In the genomic region with DNA sequence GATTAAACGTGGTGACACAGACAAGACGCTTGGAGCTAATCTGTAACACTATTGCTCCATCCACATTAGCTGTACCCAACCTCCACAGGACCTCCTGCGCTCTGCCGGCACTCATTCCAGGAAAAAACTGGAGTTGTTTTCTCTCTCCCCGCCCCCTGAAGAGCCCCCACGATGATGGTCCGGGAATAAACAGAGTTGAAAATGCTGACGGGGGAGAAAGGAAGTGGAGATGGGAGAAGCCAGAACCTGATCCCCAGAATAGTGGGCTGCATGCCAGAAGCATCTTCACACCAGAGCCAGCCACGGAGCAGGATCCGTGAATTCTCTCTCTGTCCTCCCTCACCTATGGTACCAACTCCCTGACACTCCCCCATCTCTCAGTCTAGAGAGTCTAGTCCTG, we compare ENCODE assay signal across 8 mouse cellular contexts. TPM values are rescaled to one million over a fixed set of nuclear protein-coding genes. Genes with fewer than 3 reads are reported as not detected.
DNase-seq lines count a peak whose midpoint lies in the region; ATAC-seq and TF ChIP-seq lines count a peak whose summit lies in the region.

No protein-coding gene starts in this region.

- 20% methylated on average over 10 of the region's 10 CpGs for WGBS in kidney, adult 2 months
- WGBS in embryonic facial prominence, embryonic 11.5 days, result 27% methylated on average over 10 of the region's 10 CpGs
- 40% methylated on average over 10 of the region's 10 CpGs for WGBS in hindbrain, embryonic 14.5 days
- WGBS in liver, embryonic 16.5 days (ENCODE audit: insufficient replicate concordance), result 16% methylated on average over 10 of the region's 10 CpGs

- peaks cover 7% of the 10 kb centered on the region; the same call in 1 of the 2 replicates for H3K4me1 ChIP-seq in kidney, adult 2 months (ENCODE audit: control insufficient read depth, insufficient read depth, low read length)
- H3K4me1 ChIP-seq in embryonic facial prominence, embryonic 11.5 days (ENCODE audit: control insufficient read depth, insufficient read depth, low read length), result peaks cover 15% of the 10 kb centered on the region
- H3K4me1 ChIP-seq in hindbrain, embryonic 14.5 days (replicated peaks; ENCODE audit: control insufficient read depth, insufficient read depth, low read length), result 0 out of 2 replicates have a peak, but pooled peaks cover 3% of the 10 kb centered on the region
- peaks cover 4% of the 10 kb centered on the region for H3K4me1 ChIP-seq in liver, embryonic 16.5 days (ENCODE audit: control insufficient read depth, low read depth, low read length)

- DNase-seq in kidney, adult 2 months, result peak; percentile 60
- no peak for DNase-seq in kidney, adult 11 months
- DNase-seq in embryonic facial prominence, embryonic 11.5 days (ENCODE audit: low spot score), result no peak
- DNase-seq in hindbrain, embryonic 14.5 days (ENCODE audit: low spot score), result no peak
- no peak for DNase-seq in thymus, postnatal 4 days
- DNase-seq in thymus, adult 18-20 months, result no peak
- no peak for DNase-seq in ovary, postnatal 14 days (ENCODE audit: low spot score)

- no peaks in the 10 kb centered on the region for H3K9me3 ChIP-seq in embryonic facial prominence, embryonic 11.5 days (replicated peaks; ENCODE audit: control insufficient read depth, low read length)
- no peaks in the 10 kb centered on the region for H3K9me3 ChIP-seq in hindbrain, embryonic 14.5 days (ENCODE audit: control insufficient read depth, low read length)
- no peaks in the 10 kb centered on the region for H3K9me3 ChIP-seq in liver, embryonic 16.5 days (replicated peaks; ENCODE audit: control insufficient read depth, low read length)

- H3K27ac ChIP-seq in kidney, adult 2 months (ENCODE audit: insufficient read depth, low read depth, low read length), result peak overlapping the region; percentile 89
- H3K27ac ChIP-seq in embryonic facial prominence, embryonic 11.5 days (replicated peaks; ENCODE audit: low read depth, low read length), result peak overlapping the region; percentile 68
- H3K27ac ChIP-seq in hindbrain, embryonic 14.5 days, result peak overlapping the region; percentile 66
- peak overlapping the region; percentile 71 for H3K27ac ChIP-seq in liver, embryonic 16.5 days (ENCODE audit: low read length)

- H3K9ac ChIP-seq in embryonic facial prominence, embryonic 11.5 days (replicated peaks; ENCODE audit: low read length), result peak overlapping the region; percentile 13; the same call in 1 of the 2 replicates
- 0 out of 2 replicates have a peak overlapping the region, but pooled peaks have one; percentile 16 for H3K9ac ChIP-seq in hindbrain, embryonic 14.5 days
- H3K9ac ChIP-seq in liver, embryonic 16.5 days (ENCODE audit: low read depth, low read length), result no peak overlapping the region

- TF ChIP-seq POLR2A in kidney, adult 2 months (IDR thresholded peaks at IDR 0.05; ENCODE audit: low read depth, low read length), result no peak

- H3K4me3 ChIP-seq in kidney, adult 2 months (ENCODE audit: insufficient read depth, low read depth, low read length), result peak overlapping the region; percentile 43
- H3K4me3 ChIP-seq in embryonic facial prominence, embryonic 11.5 days (ENCODE audit: low read depth, low read length), result no peak overlapping the region
- no peak overlapping the region for H3K4me3 ChIP-seq in hindbrain, embryonic 14.5 days (replicated peaks; ENCODE audit: low read length)
- no peak overlapping the region for H3K4me3 ChIP-seq in liver, embryonic 16.5 days (ENCODE audit: low read depth, low read length)

- H3K36me3 ChIP-seq in kidney, adult 2 months (ENCODE audit: control insufficient read depth, insufficient read depth, low read length), result no peaks in the 10 kb centered on the region
- no peaks in the 10 kb centered on the region for H3K36me3 ChIP-seq in embryonic facial prominence, embryonic 11.5 days (replicated peaks; ENCODE audit: control insufficient read depth, insufficient read depth, low read depth, low read length)
- no peaks in the 10 kb centered on the region for H3K36me3 ChIP-seq in hindbrain, embryonic 14.5 days (replicated peaks; ENCODE audit: control insufficient read depth, insufficient read depth)
- no peaks in the 10 kb centered on the region for H3K36me3 ChIP-seq in liver, embryonic 16.5 days (ENCODE audit: control insufficient read depth, insufficient read depth)

- no peaks in the 10 kb centered on the region for H3K27me3 ChIP-seq in kidney, adult 2 months (replicated peaks; ENCODE audit: control insufficient read depth, insufficient read depth, low read length)
- no peaks in the 10 kb centered on the region; the same call in 1 of the 2 replicates for H3K27me3 ChIP-seq in embryonic facial prominence, embryonic 11.5 days (ENCODE audit: control insufficient read depth, insufficient read depth, low read length)
- peaks cover 23% of the 10 kb centered on the region for H3K27me3 ChIP-seq in hindbrain, embryonic 14.5 days (ENCODE audit: control insufficient read depth, insufficient read depth, low read length)
- H3K27me3 ChIP-seq in liver, embryonic 16.5 days (ENCODE audit: control insufficient read depth, insufficient read depth, low read depth, low read length), result peaks cover 6% of the 10 kb centered on the region

- H3K4me2 ChIP-seq in embryonic facial prominence, embryonic 11.5 days (ENCODE audit: low read depth, low read length), result peak overlapping the region; percentile 13
- H3K4me2 ChIP-seq in hindbrain, embryonic 14.5 days (replicated peaks), result peak overlapping the region; percentile 25; the same call in 1 of the 2 replicates
- H3K4me2 ChIP-seq in liver, embryonic 16.5 days (ENCODE audit: low read depth, low read length), result peak overlapping the region; percentile 10; the same call in 1 of the 2 replicates

- ATAC-seq in embryonic facial prominence, embryonic 11.5 days (replicated peaks; ENCODE audit: insufficient number of reproducible peaks, low FRiP score, low TSS enrichment, low read depth), result no peak
- ATAC-seq in hindbrain, embryonic 14.5 days (ENCODE audit: low FRiP score), result no peak
- no peak for ATAC-seq in liver, embryonic 16.5 days (ENCODE audit: low read depth)

- no peak for TF ChIP-seq CTCF in kidney, adult 2 months (conservative IDR thresholded peaks at IDR 0.05; ENCODE audit: insufficient read depth, insufficient read length, low read depth, low read length)

RNA-seq across cellular contexts. Expression of gene Lrrc71, which starts 16.1 kb away (rescaled TPM):
- polyA plus RNA-seq in kidney, adult 2 months (2012; rRNA removed), result 0.20 and 0.48 TPM in 2 replicates
- polyA plus RNA-seq in embryonic facial prominence, embryonic 11.5 days (2014; fragmentation: Nextera tagmentation; extraction: Ambion mirVana), result 0.26 TPM in 1 of 2 replicates, not detected in the other
- polyA plus RNA-seq in hindbrain, embryonic 14.5 days (2014; fragmentation: Nextera tagmentation; extraction: Ambion mirVana), result 0.54 and 0.89 TPM in 2 replicates
- polyA plus RNA-seq in liver, embryonic 16.5 days (2015; fragmentation: Nextera tagmentation; extraction: Ambion mirVana), result 0.07 and 0.18 TPM in 2 replicates

RNA-seq across cellular contexts. Expression of gene Ntrk1, which starts 30.5 kb away (rescaled TPM):
- 2.5 and 4.5 TPM in 2 replicates for polyA plus RNA-seq in kidney, adult 2 months (2012; rRNA removed)
- polyA plus RNA-seq in embryonic facial prominence, embryonic 11.5 days (2014; fragmentation: Nextera tagmentation; extraction: Ambion mirVana), result 7.4 and 8.1 TPM in 2 replicates
- 1.7 and 4.3 TPM in 2 replicates for polyA plus RNA-seq in hindbrain, embryonic 14.5 days (2014; fragmentation: Nextera tagmentation; extraction: Ambion mirVana)
- 0.16 and 0.18 TPM in 2 replicates for polyA plus RNA-seq in liver, embryonic 16.5 days (2015; fragmentation: Nextera tagmentation; extraction: Ambion mirVana)

RNA-seq across cellular contexts. Expression of gene Insrr, which starts 32.2 kb away (rescaled TPM):
- polyA plus RNA-seq in kidney, adult 2 months (2012; rRNA removed), result 23.9 and 27.8 TPM in 2 replicates
- 0.86 and 0.94 TPM in 2 replicates for polyA plus RNA-seq in embryonic facial prominence, embryonic 11.5 days (2014; fragmentation: Nextera tagmentation; extraction: Ambion mirVana)
- polyA plus RNA-seq in hindbrain, embryonic 14.5 days (2014; fragmentation: Nextera tagmentation; extraction: Ambion mirVana), result 0.52 and 1.3 TPM in 2 replicates
- 0.01 TPM in 1 of 2 replicates, not detected in the other for polyA plus RNA-seq in liver, embryonic 16.5 days (2015; fragmentation: Nextera tagmentation; extraction: Ambion mirVana)

RNA-seq across cellular contexts. Expression of gene Pear1, which starts 59.6 kb away (rescaled TPM):
- polyA plus RNA-seq in kidney, adult 2 months (2012; rRNA removed), result 60.5 and 71.0 TPM in 2 replicates
- 4.4 and 7.7 TPM in 2 replicates for polyA plus RNA-seq in embryonic facial prominence, embryonic 11.5 days (2014; fragmentation: Nextera tagmentation; extraction: Ambion mirVana)
- 9.9 and 10.2 TPM in 2 replicates for polyA plus RNA-seq in hindbrain, embryonic 14.5 days (2014; fragmentation: Nextera tagmentation; extraction: Ambion mirVana)
- polyA plus RNA-seq in liver, embryonic 16.5 days (2015; fragmentation: Nextera tagmentation; extraction: Ambion mirVana), result 6.0 and 6.5 TPM in 2 replicates

Comparison
In these comparisons a context has a peak if more than half of its experiments do, and no peak if none do; other contexts are left out.
1. RNA of gene Insrr, which starts 32.2 kb away (polyA plus RNA-seq): 23.9 to 27.8 TPM in kidney, adult 2 months; 0.86 to 0.94 TPM in embryonic facial prominence, embryonic 11.5 days, 0.52 to 1.3 TPM in hindbrain, embryonic 14.5 days and 0.01 TPM in liver, embryonic 16.5 days; every median in the first group is over 10 times any median in the second.
2. Peak in every context shown above with its lines, with median percentiles within 50 percentile points of each other: H3K27ac ChIP-seq and H3K4me2 ChIP-seq.